Mouse (Mus musculus) hindbrain, embryonic 14.5 days (tissue): Measurements from ENCODE around the gene Asb1. TPM values are rescaled to one million over a fixed set of nuclear protein-coding genes. Genes with fewer than 3 reads are reported as not detected.

Experiments
- ATAC-seq: fragments of 200-750 bp; cut with Nextera tagmentation; 2 replicates; pipeline ENCODE4 v1.8.0; 2017; ENCODE audit warnings: moderate number of reproducible peaks, mild to moderate bottlenecking, moderate TSS enrichment, moderate library complexity; ENCODE audit not compliant: low FRiP score
- DNase-seq: peaks from one replicate; pipeline ENCODE4 v3.0.0-alpha.2; 2015; ENCODE audit warnings: low spot score
- H3K27ac ChIP-seq: fragments of 300-500 bp; sonication (generic); 2 replicates; pipeline ENCODE4 v1.5.1; 2014; ENCODE audit warnings: mild to moderate bottlenecking, moderate library complexity
- H3K27me3 ChIP-seq: fragments of 300-500 bp; sonication (generic); 2 replicates; pipeline ENCODE4 v1.6.1; 2014; ENCODE audit warnings: mild to moderate bottlenecking, low read length, mixed read lengths; ENCODE audit not compliant: control insufficient read depth, insufficient read depth
- H3K36me3 ChIP-seq: fragments of 300-500 bp; sonication (generic); replicated peaks from 2 replicates; pipeline ENCODE4 v1.6.1; 2014; ENCODE audit not compliant: control insufficient read depth, insufficient read depth
- H3K4me1 ChIP-seq: fragments of 300-500 bp; sonication (generic); replicated peaks from 2 replicates; pipeline ENCODE4 v1.6.1; 2014; ENCODE audit warnings: antibody characterized with exemption, low read length, mixed read lengths; ENCODE audit not compliant: control insufficient read depth, insufficient read depth
- H3K4me2 ChIP-seq: fragments of 300-500 bp; sonication (generic); replicated peaks from 2 replicates; pipeline ENCODE4 v1.6.1; 2014; ENCODE audit warnings: mild to moderate bottlenecking, moderate library complexity
- H3K4me3 ChIP-seq: fragments of 300-500 bp; sonication (generic); replicated peaks from 2 replicates; pipeline ENCODE4 v1.5.1; 2014; ENCODE audit warnings: mild to moderate bottlenecking, low read length
- H3K9ac ChIP-seq: fragments of 300-500 bp; sonication (generic); 2 replicates; pipeline ENCODE4 v1.6.1; 2014
- H3K9me3 ChIP-seq: fragments of 300-500 bp; sonication (generic); 2 replicates; pipeline ENCODE4 v1.6.1; 2016; ENCODE audit warnings: low read length; ENCODE audit not compliant: control insufficient read depth
- WGBS: fragments of 180-500 bp; shearing (Covaris S2); extraction: QIAGEN DNeasy Blood & Tissue Kit; methylation state at CpG from one replicate; pipeline ENCODE4 v1.1.7; 2014; 5-methylcytosine and 5-hydroxymethylcytosine counted together
- polyA plus RNA-seq: library from polyadenylated mRNA; unstranded; fragments of >200 nt; fragmentation: Nextera tagmentation; extraction: Ambion mirVana; gene quantifications from 2 replicates; pipeline ENCODE4 v1.2.1, GENCODE M21; 2014

Gene Asb1
- polyA plus RNA-seq, 1 experiment from 2014 or later, result 15.7 TPM

DNA sequence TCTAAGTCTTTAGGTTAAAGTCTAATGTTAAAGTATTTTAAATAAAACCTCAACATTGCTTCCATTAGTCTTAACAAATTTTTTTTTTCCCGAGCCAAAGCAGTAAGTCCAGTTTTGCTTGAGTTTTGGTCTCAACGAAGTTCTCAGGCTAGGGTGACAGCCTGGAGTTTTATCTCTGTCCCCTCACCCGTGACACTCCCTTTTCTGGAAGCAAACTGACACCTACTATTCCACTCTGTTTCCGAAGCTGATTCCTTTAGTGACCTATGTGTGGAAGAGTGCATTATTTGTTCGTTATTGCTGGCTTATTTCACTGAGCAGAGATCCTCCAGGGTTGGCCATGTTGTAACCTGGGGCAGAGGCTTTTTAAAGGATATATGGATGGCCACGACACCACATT, 1.1 kb upstream of the Asb1 start:
- Histone ChIP-seq H3K27ac (no peak overlapping the region), H3K9ac (no peak overlapping the region; the same call in 1 of the 2 replicates), H3K9me3 (no peaks in the 10 kb centered on the region), H3K4me1 (peaks cover 20% of the 10 kb centered on the region), H3K4me3 (0 out of 2 replicates have a peak overlapping the region, but pooled peaks have one; percentile 93), H3K27me3 (peaks cover 25% of the 10 kb centered on the region), H3K36me3 (peaks cover 3% of the 10 kb centered on the region), H3K4me2 (peak overlapping the region; percentile 98)
- 40% methylated on average over 6 of the region's 6 CpGs for whole genome bisulfite sequencing
- ATAC-seq, result no peak
- DNase-seq, result no peak

DNA sequence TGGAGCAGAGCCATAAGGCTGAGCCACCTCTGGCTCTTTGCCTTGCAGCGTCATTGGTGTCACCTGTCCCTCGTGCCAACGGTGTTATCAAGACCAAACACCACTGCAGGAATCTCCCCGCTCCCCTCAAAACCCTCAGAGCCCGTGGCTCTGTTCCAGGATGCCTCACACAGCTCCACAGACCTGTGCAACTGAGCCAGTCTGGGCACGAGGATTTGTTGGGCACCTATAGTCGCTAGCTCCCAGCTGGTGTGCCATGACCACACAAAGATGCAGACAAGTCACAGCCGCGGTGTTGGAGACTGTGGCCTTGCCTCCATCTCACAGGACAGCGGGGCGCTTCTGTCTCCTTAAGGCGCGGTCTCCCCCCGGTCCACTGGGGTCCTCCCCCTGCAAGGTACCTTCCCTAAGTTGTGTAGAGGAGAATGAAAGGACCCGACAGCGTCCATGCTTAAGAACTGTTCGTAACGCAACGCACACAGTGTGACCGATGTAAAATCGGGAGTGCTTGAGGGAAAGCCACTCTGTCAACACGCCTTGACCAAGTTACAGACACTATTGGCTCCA, 557 bp upstream of the Asb1 start:
- peak overlapping the region; percentile 93 for H3K4me3 ChIP-seq
- ATAC-seq (peak; percentile 26; the same call in 1 of the 2 replicates), DNase-seq (no peak)
- peak overlapping the region; percentile 98 for H3K4me2 ChIP-seq
- 0 out of 2 replicates have a peak overlapping the region, but pooled peaks have one; percentile 10 for H3K27ac ChIP-seq
- peak overlapping the region; percentile 93 for H3K9ac ChIP-seq
- peaks cover 9% of the 10 kb centered on the region for H3K36me3 ChIP-seq
- 4% methylated on average over 22 of the region's 22 CpGs for WGBS
- H3K4me1 ChIP-seq, result peaks cover 20% of the 10 kb centered on the region
- H3K27me3 ChIP-seq, result peaks cover 25% of the 10 kb centered on the region
- no peaks in the 10 kb centered on the region for H3K9me3 ChIP-seq

DNA sequence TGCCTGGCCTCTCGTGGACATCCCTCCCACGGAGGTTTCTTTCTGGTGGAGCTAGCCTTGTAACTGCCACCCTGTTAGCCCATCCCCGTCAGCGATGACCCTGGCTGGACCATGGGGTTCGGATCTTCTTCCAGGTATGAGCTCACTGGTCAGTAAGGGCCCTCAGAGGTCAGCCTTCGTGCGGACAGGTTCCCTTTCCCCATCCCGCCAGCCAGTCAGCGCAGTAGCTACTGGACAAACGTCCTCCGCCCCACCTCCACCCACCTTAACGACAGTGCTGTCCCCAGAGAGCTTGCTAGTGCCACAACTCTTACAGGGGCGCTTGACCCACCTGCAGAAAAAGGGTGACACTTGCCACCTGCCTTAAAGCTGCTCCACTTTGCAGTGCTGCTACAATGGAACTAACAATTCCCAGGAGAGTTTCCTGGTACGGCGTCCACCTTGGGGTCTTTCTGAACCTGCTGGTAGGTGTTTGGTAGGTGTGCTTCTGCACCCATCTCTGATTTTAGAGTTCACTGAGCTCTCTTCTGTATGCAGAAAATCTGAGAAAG, 773 bp downstream of the Asb1 start:
- no peak for ATAC-seq
- Histone ChIP-seq H3K4me3 (peak overlapping the region; percentile 93), H3K27me3 (peaks cover 24% of the 10 kb centered on the region), H3K27ac (peak overlapping the region; percentile 41; the same call in 1 of the 2 replicates), H3K4me1 (peaks cover 20% of the 10 kb centered on the region), H3K9me3 (no peaks in the 10 kb centered on the region), H3K4me2 (peak overlapping the region; percentile 98), H3K36me3 (peaks cover 22% of the 10 kb centered on the region), H3K9ac (peak overlapping the region; percentile 93)
- WGBS, result 14% methylated on average over 15 of the region's 15 CpGs
- no peak for DNase-seq

GRCm38 (mm10) chr1:91543974-91544373, 3.6 kb downstream of the Asb1 start:
- H3K4me3 ChIP-seq, result no peak overlapping the region
- DNase-seq (no peak), ATAC-seq (no peak)
- no peaks in the 10 kb centered on the region for H3K9me3 ChIP-seq
- WGBS, result 92% methylated on average over 4 of the region's 4 CpGs
- H3K9ac ChIP-seq, result no peak overlapping the region
- peaks cover 24% of the 10 kb centered on the region for H3K4me1 ChIP-seq
- peaks cover 48% of the 10 kb centered on the region for H3K36me3 ChIP-seq
- H3K27me3 ChIP-seq, result peaks cover 7% of the 10 kb centered on the region; the same call in 1 of the 2 replicates
- no peak overlapping the region for H3K27ac ChIP-seq
- H3K4me2 ChIP-seq, result no peak overlapping the region

DNA sequence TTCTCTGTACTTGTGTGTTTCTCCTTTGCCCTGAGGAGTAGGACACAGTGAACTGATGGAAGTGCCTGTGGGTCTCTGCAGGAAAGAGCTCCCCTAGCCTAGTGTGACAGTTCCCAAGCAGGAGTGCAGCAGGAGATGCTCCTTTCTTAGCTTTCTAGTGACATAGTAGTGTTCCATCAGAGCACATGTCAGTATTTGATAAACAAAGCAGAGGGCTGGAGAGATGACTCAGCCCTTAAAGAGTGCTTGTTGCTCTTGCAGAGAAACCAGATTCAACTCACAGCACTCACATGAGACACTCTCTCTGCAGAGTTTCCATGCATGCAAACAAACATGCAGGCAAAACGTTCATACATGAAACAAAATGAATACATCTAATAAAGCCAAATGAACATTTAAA, 4.9 kb downstream of the Asb1 start:
- H3K27ac ChIP-seq, result no peak overlapping the region
- 89% methylated on average over 1 of the region's 1 CpGs for WGBS
- H3K4me3 ChIP-seq, result no peak overlapping the region
- H3K4me1 ChIP-seq, result peaks cover 18% of the 10 kb centered on the region
- H3K27me3 ChIP-seq, result no peaks in the 10 kb centered on the region
- ATAC-seq (no peak), DNase-seq (no peak)
- no peaks in the 10 kb centered on the region for H3K9me3 ChIP-seq
- peaks cover 53% of the 10 kb centered on the region for H3K36me3 ChIP-seq
- no peak overlapping the region for H3K4me2 ChIP-seq
- no peak overlapping the region for H3K9ac ChIP-seq

DNA sequence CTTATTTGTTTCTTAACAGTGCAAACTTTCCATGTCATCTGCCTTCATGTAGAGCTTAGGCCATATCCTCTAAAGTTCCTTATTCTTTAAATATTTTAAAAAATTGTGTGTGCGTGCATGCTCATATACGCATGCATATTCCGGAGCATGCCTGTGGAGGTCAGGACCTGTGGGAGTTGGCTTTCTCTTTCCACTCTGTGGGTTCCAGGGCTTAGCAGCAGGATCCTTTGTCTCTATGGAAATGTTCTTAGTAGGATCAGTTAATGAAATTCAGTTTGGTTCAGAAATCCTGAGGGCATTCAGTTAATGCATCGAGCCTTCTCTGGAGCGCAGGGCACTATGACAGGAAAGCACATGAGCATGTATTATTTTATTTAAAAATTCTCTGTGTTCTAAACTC, 7.2 kb downstream of the Asb1 start:
- H3K4me3 ChIP-seq, result no peak overlapping the region
- DNase-seq, result no peak
- no peak overlapping the region for H3K4me2 ChIP-seq
- no peak overlapping the region for H3K9ac ChIP-seq
- WGBS, result 26% methylated on average over 5 of the region's 5 CpGs
- H3K4me1 ChIP-seq, result peaks cover 4% of the 10 kb centered on the region; the same call in 1 of the 2 replicates
- no peaks in the 10 kb centered on the region for H3K27me3 ChIP-seq
- no peaks in the 10 kb centered on the region for H3K9me3 ChIP-seq
- no peak for ATAC-seq
- no peak overlapping the region for H3K27ac ChIP-seq
- H3K36me3 ChIP-seq, result peaks cover 70% of the 10 kb centered on the region

DNA sequence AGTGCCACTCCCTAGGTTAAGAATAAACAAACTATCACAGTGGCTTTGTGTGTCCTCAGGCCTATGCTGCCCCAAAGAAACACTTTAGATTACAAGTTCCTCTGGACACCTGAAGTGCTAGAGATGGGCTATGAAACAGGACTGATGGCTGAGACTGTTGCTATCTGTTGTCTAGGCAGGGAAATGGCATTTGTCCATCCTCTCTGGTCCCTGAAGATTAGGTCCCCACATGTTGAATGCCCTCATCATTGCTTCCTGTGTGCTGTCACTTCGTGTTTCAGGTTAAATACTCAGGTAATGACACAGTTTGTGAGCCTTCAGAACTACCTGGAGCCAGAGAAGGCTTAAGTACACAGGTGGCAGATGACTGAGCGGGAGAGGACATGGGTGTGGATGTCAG, 8.7 kb downstream of the Asb1 start:
- H3K36me3 ChIP-seq, result peaks cover 81% of the 10 kb centered on the region

DNA sequence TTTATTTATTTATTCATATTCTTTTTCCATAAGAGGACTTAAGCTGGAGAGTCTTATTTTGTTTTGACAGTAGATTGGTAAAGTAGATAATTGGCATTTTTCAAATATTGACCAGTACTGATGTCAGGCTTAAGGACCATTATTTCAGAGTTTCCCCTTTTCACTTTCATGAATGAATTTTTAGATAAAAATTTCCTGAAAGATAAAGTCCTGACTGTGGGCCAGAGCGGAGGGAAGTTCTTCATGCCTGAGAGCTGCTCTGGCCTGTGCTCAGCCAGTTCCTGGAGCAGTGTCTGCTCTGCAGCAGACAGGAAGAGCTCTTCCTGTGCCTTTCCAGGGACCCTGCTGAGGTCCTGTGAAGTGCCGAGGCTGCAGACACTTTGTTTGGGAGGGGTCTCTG, 16.8 kb downstream of the Asb1 start:
- H3K36me3 ChIP-seq, result peaks cover 52% of the 10 kb centered on the region
- no peaks in the 10 kb centered on the region for H3K27me3 ChIP-seq
- DNase-seq, result no peak
- ATAC-seq, result no peak
- H3K4me2 ChIP-seq, result no peak overlapping the region
- WGBS, result 74% methylated on average over 2 of the region's 2 CpGs
- no peak overlapping the region for H3K27ac ChIP-seq
- H3K4me3 ChIP-seq, result no peak overlapping the region
- H3K9me3 ChIP-seq, result no peaks in the 10 kb centered on the region
- no peak overlapping the region for H3K9ac ChIP-seq
- no peaks in the 10 kb centered on the region for H3K4me1 ChIP-seq

More for the DNA sequence above, 8.7 kb downstream of the Asb1 start:
- DNase-seq (no peak), ATAC-seq (no peak)
- H3K27me3 ChIP-seq, result no peaks in the 10 kb centered on the region
- no peak overlapping the region for H3K4me3 ChIP-seq
- H3K9ac ChIP-seq, result no peak overlapping the region
- H3K27ac ChIP-seq, result no peak overlapping the region
- peaks cover 4% of the 10 kb centered on the region; the same call in 1 of the 2 replicates for H3K4me1 ChIP-seq
- H3K9me3 ChIP-seq, result no peaks in the 10 kb centered on the region
- 79% methylated on average over 2 of the region's 2 CpGs for WGBS
- no peak overlapping the region for H3K4me2 ChIP-seq

GRCm38 (mm10) chr1:91561226-91561625, 20.9 kb downstream of the Asb1 start:
- H3K9ac ChIP-seq, result no peak overlapping the region
- DNase-seq, result no peak
- H3K9me3 ChIP-seq, result no peaks in the 10 kb centered on the region
- no peak for ATAC-seq
- H3K4me1 ChIP-seq, result no peaks in the 10 kb centered on the region
- H3K4me2 ChIP-seq, result no peak overlapping the region
- H3K36me3 ChIP-seq, result peaks cover 13% of the 10 kb centered on the region
- H3K27ac ChIP-seq, result no peak overlapping the region
- WGBS, result 85% methylated on average over 6 of the region's 6 CpGs
- no peaks in the 10 kb centered on the region for H3K27me3 ChIP-seq
- no peak overlapping the region for H3K4me3 ChIP-seq
